In genomic region chr12:24762253-24762652, GRCm38 (mm10) we compare ENCODE assay signal across 11 mouse cellular contexts. TPM values are rescaled to one million over a fixed set of nuclear protein-coding genes. Genes with fewer than 3 reads are reported as not detected.
DNase-seq lines count a peak whose midpoint lies in the region; ATAC-seq and TF ChIP-seq lines count a peak whose summit lies in the region.
"Had no signal": no experiment of that assay in that cellular context is flagged by ENCODE, and none has a peak within 500 bp of the region (broad histone marks: within the 10 kb centered on the region; RNA-seq: fewer than 3 reads in every experiment).

No protein-coding gene starts in this region.

- no peak overlapping the region; the same call in 1 of the 2 replicates for H3K9ac ChIP-seq in liver, postnatal 0 days (replicated peaks)
- H3K9ac ChIP-seq in neural tube, embryonic 14.5 days (replicated peaks; ENCODE audit: low read depth, low read length), result no peak overlapping the region

- H3K9me3 ChIP-seq in liver, postnatal 0 days (ENCODE audit: low read length), result no peaks in the 10 kb centered on the region
- no peaks in the 10 kb centered on the region for H3K9me3 ChIP-seq in neural tube, embryonic 14.5 days (ENCODE audit: control insufficient read depth, low read length)
- H3K9me3 ChIP-seq: heart, embryonic 10.5 days had no signal

- DNase-seq in adrenal gland, postnatal 14 days, result peak; percentile 18
- no peak for DNase-seq in adrenal gland, postnatal 36 days
- no peak for DNase-seq in liver, postnatal 0 days
- no peak for DNase-seq in liver
- DNase-seq in hindlimb bud, embryonic 11.5 days (ENCODE audit: extremely low spot score, low read depth, low spot score), result peak; percentile 18
- DNase-seq in gastrocnemius, postnatal 4 days (ENCODE audit: low spot score in 2 of 2), result no peak
- DNase-seq in gastrocnemius, adult 8-10 months (ENCODE audit: low spot score in 2 of 2), result no peak
- DNase-seq: cerebellum, postnatal 14 days; kidney, postnatal 25 days had no signal

- peak overlapping the region; percentile 35; the same call in 1 of the 2 replicates for H3K4me2 ChIP-seq in liver, postnatal 0 days (ENCODE audit: low read depth, low read length)
- H3K4me2 ChIP-seq in neural tube, embryonic 14.5 days (ENCODE audit: low read depth, low read length), result 0 out of 2 replicates have a peak overlapping the region, but pooled peaks have one; percentile 11

- H3K27me3 ChIP-seq in liver, postnatal 0 days (ENCODE audit: insufficient read depth, low read length), result no peaks in the 10 kb centered on the region
- H3K27me3 ChIP-seq in neural tube, embryonic 14.5 days (ENCODE audit: control insufficient read depth, insufficient read depth, low read length), result no peaks in the 10 kb centered on the region

- H3K4me1 ChIP-seq in liver, postnatal 0 days (ENCODE audit: insufficient read depth), result peaks cover 6% of the 10 kb centered on the region
- H3K4me1 ChIP-seq in neural tube, embryonic 14.5 days (ENCODE audit: control insufficient read depth, insufficient read depth, low read length), result 0 out of 2 replicates have a peak, but pooled peaks cover 8% of the 10 kb centered on the region

- no peak for ATAC-seq in liver, postnatal 0 days
- no peak; the same call in 1 of the 2 replicates for ATAC-seq in neural tube, embryonic 14.5 days (ENCODE audit: low read depth)

- no peak for TF ChIP-seq CTCF in liver, postnatal 0 days (IDR thresholded peaks at IDR 0.05; ENCODE audit: low read depth)

- no peak for TF ChIP-seq EP300 in liver, postnatal 0 days (IDR thresholded peaks at IDR 0.05; ENCODE audit: low read depth)

- WGBS in liver, postnatal 0 days (ENCODE audit: insufficient replicate concordance), result 23% methylated on average over 3 of the region's 3 CpGs
- 1% methylated on average over 3 of the region's 3 CpGs for WGBS in neural tube, embryonic 14.5 days

- H3K4me3 ChIP-seq in liver, postnatal 0 days (ENCODE audit: low read depth, low read length), result no peak overlapping the region
- H3K4me3 ChIP-seq in neural tube, embryonic 14.5 days (ENCODE audit: low read depth, low read length), result no peak overlapping the region
- H3K4me3 ChIP-seq: heart, embryonic 10.5 days had no signal

- H3K27ac ChIP-seq in liver, postnatal 0 days (ENCODE audit: low read depth), result no peak overlapping the region
- no peak overlapping the region for H3K27ac ChIP-seq in neural tube, embryonic 14.5 days (ENCODE audit: low read depth, low read length)
- H3K27ac ChIP-seq: heart, embryonic 10.5 days had no signal

- H3K36me3 ChIP-seq in liver, postnatal 0 days (replicated peaks; ENCODE audit: insufficient read depth, low read length), result no peaks in the 10 kb centered on the region
- H3K36me3 ChIP-seq in neural tube, embryonic 14.5 days (ENCODE audit: control insufficient read depth, insufficient read depth, low read length), result no peaks in the 10 kb centered on the region
- H3K36me3 ChIP-seq: heart, embryonic 10.5 days had no signal

RNA-seq across cellular contexts. Expression of gene Rrm2, which starts 54.2 kb away (rescaled TPM):
- total RNA-seq in adrenal gland, postnatal 14 days (2021), result 42.1 and 56.4 TPM in 2 replicates
- 10 to 100 TPM; 17.3 to 23.5 TPM for total RNA-seq in adrenal gland, postnatal 36 days (2021)
- polyA plus RNA-seq in liver, postnatal 0 days (2015; fragmentation: Nextera tagmentation; extraction: Ambion mirVana), result 235 and 276 TPM in 2 replicates
- 26.1 and 31.2 TPM in 2 replicates for polyA plus RNA-seq in neural tube, embryonic 14.5 days (2014; fragmentation: Nextera tagmentation; extraction: Ambion mirVana)
- total RNA-seq in gastrocnemius, postnatal 4 days (2021), result 10 to 100 TPM; 35.7 to 35.8 TPM
- under 1 TPM; 0.46 to 0.73 (median 0.50) TPM for total RNA-seq in gastrocnemius, adult 8-10 months (2022)

Comparison
In these comparisons a context has a peak if more than half of its experiments do, and no peak if none do; other contexts are left out.
1. DNase-seq: peak in adrenal gland, postnatal 14 days (single experiment) and hindlimb bud, embryonic 11.5 days (single experiment); none in adrenal gland, postnatal 36 days (0 of 2), liver, postnatal 0 days (single experiment), liver (single experiment), gastrocnemius, postnatal 4 days (0 of 2) and gastrocnemius, adult 8-10 months (0 of 2).
2. RNA of gene Rrm2, which starts 54.2 kb away (total RNA-seq): 42.1 to 56.4 TPM in adrenal gland, postnatal 14 days, 35.7 to 35.8 TPM in gastrocnemius, postnatal 4 days and 17.3 to 23.5 TPM in adrenal gland, postnatal 36 days; 0.46 to 0.73 TPM in gastrocnemius, adult 8-10 months; every median in the first group is over 10 times any median in the second.